Mouse (Mus musculus) left cerebral cortex, adult 18-20 months (tissue): ENCODE results near the gene Acot4. TPM values are rescaled to one million over a fixed set of nuclear protein-coding genes. Genes with fewer than 3 reads are reported as not detected.
"Not testable (repeated sequence)": the region's sequence is repeated elsewhere in the genome, so short reads cannot be mapped to it uniquely, and the experiment has no call there.

Experiments used
- DNase-seq, 2 experiments: peaks; one replicate each; pipeline ENCODE4 v3.0.0; 2021 to 2022; ENCODE audit warnings: low spot score in 2 of 2, mixed read lengths in 1 of 2
- total RNA-seq, 2 experiments: library from RNA; stranded (reverse); gene quantifications; 2 replicates each; pipeline ENCODE4 v1.2.3; 2021

Gene Acot4
- total RNA-seq, 2 experiments from 2014 or later: 2.4 to 2.7 TPM

- peak; percentile 82 to 86 for DNase-seq
These were observed 7.4 kb upstream of the Acot4 start for GRCm38 (mm10) chr12:84030659-84031332.

- DNase-seq: no peak
These were observed 5.3 kb upstream of the Acot4 start for GRCm38 (mm10) chr12:84032854-84033253.

- not testable (repeated sequence) for DNase-seq
These were observed 4.9 kb upstream of the Acot4 start for GRCm38 (mm10) chr12:84033302-84033701.

GRCm38 (mm10) chr12:84034108-84034507 is 4.1 kb upstream of the Acot4 start:
- DNase-seq: no peak

- DNase-seq: peak; percentile 26 to 40
These were observed 522 bp downstream of the Acot4 start, which contains the start of gene Gm49366 for GRCm38 (mm10) chr12:84038691-84039111. Gm49366 (plus strand) TSS chr12:84038935.

GRCm38 (mm10) chr12:84042248-84042647 is 4.1 kb downstream of the Acot4 start:
- no peak for DNase-seq

- DNase-seq: no peak
These were observed 5.9 kb downstream of the Acot4 start for GRCm38 (mm10) chr12:84044045-84044444.

- no peak for DNase-seq
These were observed 8.7 kb downstream of the Acot4 start for GRCm38 (mm10) chr12:84046906-84047305.

- DNase-seq: not testable (repeated sequence)
These were observed 12.6 kb downstream of the Acot4 start for GRCm38 (mm10) chr12:84050744-84051143.

GRCm38 (mm10) chr12:84051937-84052474 is 13.8 kb downstream of the Acot4 start, which contains the start of gene Acot3:
Acot3 (plus strand) TSS chr12:84052144.
- no peak for DNase-seq

- DNase-seq: no peak
These were observed 14.4 kb downstream of the Acot4 start for GRCm38 (mm10) chr12:84052609-84053008.

- DNase-seq: peak in 1 of 2 experiments; percentile 38
These were observed 15.0 kb downstream of the Acot4 start for GRCm38 (mm10) chr12:84053173-84053572.

- DNase-seq: peak in 1 of 2 experiments; percentile 27
These were observed 15.7 kb downstream of the Acot4 start for GRCm38 (mm10) chr12:84053679-84054391.

GRCm38 (mm10) chr12:84060946-84061345 is 22.8 kb downstream of the Acot4 start:
- DNase-seq: no peak

- no peak for DNase-seq
These were observed 24.2 kb downstream of the Acot4 start for GRCm38 (mm10) chr12:84062336-84062735.

GRCm38 (mm10) chr12:84063228-84063627 is 25.0 kb downstream of the Acot4 start:
- no peak for DNase-seq

GRCm38 (mm10) chr12:84063833-84064232 is 25.7 kb downstream of the Acot4 start:
- DNase-seq: no peak

GRCm38 (mm10) chr12:84064621-84065020 is 26.4 kb downstream of the Acot4 start:
- DNase-seq: no peak

- DNase-seq: no peak
These were observed 29.6 kb downstream of the Acot4 start for GRCm38 (mm10) chr12:84067752-84068151.

GRCm38 (mm10) chr12:84068296-84068695 is 30.1 kb downstream of the Acot4 start:
- no peak for DNase-seq

GRCm38 (mm10) chr12:84068986-84069385 is 30.8 kb downstream of the Acot4 start, which contains the start of gene Acot5:
Acot5 (plus strand) TSS chr12:84069325.
- no peak for DNase-seq

GRCm38 (mm10) chr12:84069582-84069981 is 31.4 kb downstream of the Acot4 start:
- peak; percentile 28 to 52 for DNase-seq
